Mouse (Mus musculus): ENCODE results near the gene Art5.

- no peak for TF ChIP-seq POLR2A (IDR thresholded peaks at IDR 0.05; ENCODE audit: insufficient read length, low read depth)
- TF ChIP-seq MYOG (IDR thresholded peaks at IDR 0.05; ENCODE audit: control insufficient read depth in 1 of 3, insufficient read depth in 1 of 3, insufficient read length in 2 of 3, low read depth in 2 of 3) = no peak
- TF ChIP-seq USF1 (IDR thresholded peaks at IDR 0.05; ENCODE audit: low read depth) = no peak
- TF ChIP-seq TCF12 (IDR thresholded peaks at IDR 0.05; ENCODE audit: insufficient read depth, poor library complexity, severe bottlenecking) = no peak
- no peak for TF ChIP-seq CEBPB (IDR thresholded peaks at IDR 0.05; ENCODE audit: insufficient read depth, poor library complexity, severe bottlenecking)
- no peak for TF ChIP-seq REST (IDR thresholded peaks at IDR 0.05; ENCODE audit: insufficient read depth, insufficient read length)
These were observed 1.1 kb downstream of the Art5 start for GRCm38 (mm10) chr7:102108206-102108605.

Measured in myocyte (in vitro differentiated cells).